Mouse (Mus musculus) heart, embryonic 10.5 days (tissue): ENCODE measurements around the gene Klk1b9. TPM values are rescaled to one million over a fixed set of nuclear protein-coding genes. Genes with fewer than 3 reads are reported as not detected.
"Not testable (repeated sequence)": the region's sequence is repeated elsewhere in the genome, so short reads cannot be mapped to it uniquely, and the experiment has no call there.

Experiments used
- DNase-seq: peaks from one replicate; pipeline ENCODE4 v3.0.0-alpha.2; 2017; ENCODE audit warnings: low spot score
- H3K27ac ChIP-seq: fragments of 300-500 bp; sonication (generic); 2 replicates; pipeline ENCODE4 v1.5.1; 2016; ENCODE audit warnings: mild to moderate bottlenecking
- H3K27me3 ChIP-seq: fragments of 300-500 bp; sonication (generic); 2 replicates; pipeline ENCODE4 v1.6.1; 2016; ENCODE audit warnings: mild to moderate bottlenecking; ENCODE audit not compliant: poor library complexity, insufficient read depth, severe bottlenecking
- H3K36me3 ChIP-seq: fragments of 300-500 bp; sonication (generic); 2 replicates; pipeline ENCODE4 v1.6.1; 2016; ENCODE audit warnings: mild to moderate bottlenecking, moderate library complexity
- H3K4me1 ChIP-seq: fragments of 300-500 bp; sonication (generic); 2 replicates; pipeline ENCODE4 v1.6.1; 2016; ENCODE audit warnings: mild to moderate bottlenecking
- H3K4me3 ChIP-seq: fragments of 300-500 bp; sonication (generic); 2 replicates; pipeline ENCODE4 v1.5.1; 2016; ENCODE audit warnings: mild to moderate bottlenecking, moderate library complexity
- H3K9me3 ChIP-seq: fragments of 300-500 bp; sonication (generic); 2 replicates; pipeline ENCODE4 v1.6.1; 2016; ENCODE audit warnings: mild to moderate bottlenecking, moderate library complexity
- WGBS: fragments of 180-500 bp; shearing (Covaris S2); methylation state at CpG from one replicate; pipeline ENCODE4 v1.1.7; 2016; 5-methylcytosine and 5-hydroxymethylcytosine counted together
- polyA plus RNA-seq: library from polyadenylated mRNA; unstranded; fragments of >200 nt; fragmentation: Nextera tagmentation; extraction: Ambion mirVana; gene quantifications from 2 replicates; pipeline ENCODE4 v1.2.1, GENCODE M21; 2016

Gene Klk1b9
- polyA plus RNA-seq, 1 experiment from 2014 or later, result not detected

DNA sequence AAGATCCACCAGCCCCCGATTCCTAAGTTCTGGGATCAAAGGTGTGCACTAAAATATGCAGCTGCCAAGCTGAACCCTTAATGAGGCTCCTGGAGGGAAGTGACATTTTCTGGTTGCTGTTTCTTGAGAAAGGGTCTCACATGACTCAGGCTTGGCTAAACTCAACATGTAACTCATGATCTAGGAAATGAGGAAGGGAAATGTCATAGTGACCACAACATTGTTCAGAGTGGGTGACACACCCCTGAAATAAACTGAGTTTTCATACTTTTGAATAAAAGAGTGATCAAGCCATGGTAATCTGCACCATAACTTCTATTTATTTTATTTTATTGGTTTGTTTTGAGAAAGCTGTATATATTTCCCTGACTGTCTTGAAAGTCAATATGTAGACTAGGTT, 19.0 kb downstream of the Klk1b9 start:
- DNase-seq, H3K4me1 ChIP-seq, H3K36me3 ChIP-seq, H3K27ac ChIP-seq, H3K27me3 ChIP-seq, H3K4me3 ChIP-seq, H3K9me3 ChIP-seq: not testable (repeated sequence)
- WGBS, result 67% methylated on average over 1 of the region's 1 CpGs

DNA sequence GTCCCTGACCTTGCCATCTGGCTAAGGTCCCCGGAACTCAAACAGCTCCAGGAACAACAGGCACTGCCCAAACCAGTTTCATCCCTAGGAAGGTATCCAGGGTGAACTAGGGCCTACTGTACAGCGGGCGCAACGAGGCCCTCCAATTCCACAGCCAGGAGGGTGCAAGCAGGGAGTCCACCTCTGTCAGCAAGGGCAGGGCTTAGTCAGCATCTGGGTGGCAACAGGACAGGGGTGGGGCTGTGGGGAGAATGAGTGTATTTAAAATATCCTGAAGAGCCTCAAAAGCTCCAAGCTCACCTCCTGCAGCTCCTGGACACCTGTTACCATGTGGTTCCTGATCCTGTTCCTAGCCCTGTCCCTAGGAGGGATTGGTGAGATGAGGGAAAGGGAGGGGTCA, 19.7 kb downstream of the Klk1b9 start, which contains the start of gene Klk1b11:
Gene Klk1b11 (plus strand): TSS at position 301 of the 400 bp plus-strand sequence.
- WGBS, result 65% methylated on average over 4 of the region's 4 CpGs
- not testable (repeated sequence) for DNase-seq, H3K27ac ChIP-seq, H3K4me1 ChIP-seq, H3K27me3 ChIP-seq, H3K9me3 ChIP-seq, H3K36me3 ChIP-seq, H3K4me3 ChIP-seq

DNA sequence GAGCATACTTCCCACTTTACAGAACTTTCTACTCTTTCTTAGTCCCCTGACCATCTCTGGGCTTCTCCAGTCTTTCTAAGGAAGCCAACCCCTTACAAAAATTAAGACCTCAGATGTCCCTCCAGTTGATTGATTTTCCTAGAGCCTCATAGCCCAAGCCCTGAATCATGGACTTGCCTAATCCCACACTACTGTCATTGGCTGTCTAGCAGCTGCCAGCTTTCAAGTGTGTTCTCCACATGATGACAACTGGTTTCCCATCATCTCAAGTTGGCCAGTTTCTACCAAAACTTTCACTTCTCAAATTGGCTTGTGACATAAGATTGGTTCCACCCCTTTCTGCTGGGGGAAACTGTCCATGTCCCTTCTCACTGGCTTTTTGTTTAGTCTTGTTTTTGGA, 29.0 kb downstream of the Klk1b9 start:
- Histone ChIP-seq H3K27ac (no peak overlapping the region), H3K4me3 (no peak overlapping the region), H3K4me1 (no peaks in the 10 kb centered on the region), H3K36me3 (no peaks in the 10 kb centered on the region), H3K27me3 (no peaks in the 10 kb centered on the region), H3K9me3 (no peaks in the 10 kb centered on the region)
- DNase-seq, result no peak

DNA sequence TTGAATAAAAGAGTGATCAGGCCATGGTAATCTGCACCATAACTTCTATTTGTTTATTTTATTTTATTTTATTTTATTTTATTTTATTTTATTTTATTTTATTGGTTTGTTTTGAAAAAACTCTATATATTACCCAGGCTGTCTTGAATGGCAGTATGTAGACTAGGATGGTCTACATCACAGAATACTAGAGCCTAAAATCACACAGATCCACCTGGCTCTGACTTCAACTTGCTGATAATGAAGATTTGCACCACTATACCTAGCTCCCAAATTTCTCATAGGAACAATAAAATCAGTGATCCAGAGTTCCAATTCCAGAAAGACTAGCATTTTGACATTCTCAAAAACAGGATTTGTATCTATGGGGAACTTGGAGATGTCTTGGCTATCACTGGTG, 36.0 kb downstream of the Klk1b9 start, which contains the start of gene Klk1b26:
Gene Klk1b26 (plus strand): TSS at position 301 of the 400 bp plus-strand sequence.
- not testable (repeated sequence) for H3K36me3 ChIP-seq, H3K4me3 ChIP-seq, H3K27ac ChIP-seq, H3K9me3 ChIP-seq, H3K27me3 ChIP-seq, H3K4me1 ChIP-seq, DNase-seq

DNA sequence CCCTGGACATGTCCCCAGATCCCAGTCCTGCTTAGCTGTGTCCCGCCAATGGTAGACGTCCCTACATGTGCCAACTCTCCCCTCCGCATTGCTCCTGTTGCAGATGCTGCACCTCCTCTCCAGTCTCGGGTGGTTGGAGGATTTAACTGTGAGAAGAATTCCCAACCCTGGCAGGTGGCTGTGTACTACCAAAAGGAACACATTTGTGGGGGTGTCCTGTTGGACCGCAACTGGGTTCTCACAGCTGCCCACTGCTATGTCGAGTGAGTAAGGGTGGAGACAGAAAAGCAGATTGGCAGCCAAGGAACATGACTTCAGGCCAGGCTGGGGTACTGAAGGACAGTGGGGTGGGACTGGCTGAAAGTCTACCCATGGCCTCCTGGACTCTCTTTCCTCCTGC, 38.8 kb downstream of the Klk1b9 start:
- not testable (repeated sequence) for H3K4me1 ChIP-seq, H3K4me3 ChIP-seq, DNase-seq, H3K36me3 ChIP-seq, H3K27ac ChIP-seq, H3K9me3 ChIP-seq, H3K27me3 ChIP-seq
- 78% methylated on average over 6 of the region's 6 CpGs for WGBS

DNA sequence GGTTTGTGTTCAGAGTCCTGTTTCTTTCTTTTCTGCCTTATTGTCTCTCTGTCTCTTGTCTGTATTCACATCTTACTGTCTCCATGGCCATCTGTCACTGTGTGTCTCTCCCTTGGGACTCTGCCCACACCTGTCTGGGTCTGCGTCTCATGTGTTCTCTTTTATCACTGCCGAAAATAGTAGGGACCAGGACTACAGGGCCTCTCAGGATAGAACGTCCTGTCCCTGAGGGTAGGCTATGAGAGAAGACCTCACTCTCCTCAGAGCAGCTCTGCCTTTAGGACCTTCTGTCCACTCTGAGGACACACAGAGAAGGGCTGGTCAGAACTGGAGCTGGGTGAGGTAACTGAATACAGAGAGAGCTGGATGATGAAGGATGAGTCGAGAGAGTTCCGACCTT, 39.2 kb downstream of the Klk1b9 start:
- Histone ChIP-seq H3K27me3 (no peaks in the 10 kb centered on the region), H3K9me3 (no peaks in the 10 kb centered on the region), H3K27ac (no peak overlapping the region), H3K4me3 (no peak overlapping the region), H3K4me1 (no peaks in the 10 kb centered on the region), H3K36me3 (no peaks in the 10 kb centered on the region)
- DNase-seq, result no peak
- WGBS, result 78% methylated on average over 5 of the region's 5 CpGs

Other genes starting within 250 kb of the Klk1b9 start
- not detected in 2 replicates for gene Klk12, start 207.2 kb upstream of the Klk1b9 start, polyA plus RNA-seq
- gene Klk11, start 201.5 kb upstream of the Klk1b9 start, polyA plus RNA-seq, result not detected in 2 replicates
- gene Klk10, start 195.0 kb upstream of the Klk1b9 start, polyA plus RNA-seq, result 0.20 and 0.28 TPM in 2 replicates
- gene Klk9, start 184.2 kb upstream of the Klk1b9 start, polyA plus RNA-seq, result not detected in 2 replicates
- gene Klk8, start 178.5 kb upstream of the Klk1b9 start, polyA plus RNA-seq, result 25.2 and 28.5 TPM in 2 replicates
- not detected in 2 replicates for gene Klk7, start 164.8 kb upstream of the Klk1b9 start, polyA plus RNA-seq
- not detected in 2 replicates for gene Klk6, start 151.6 kb upstream of the Klk1b9 start, polyA plus RNA-seq
- gene Klk5, start 134.1 kb upstream of the Klk1b9 start, polyA plus RNA-seq, result 0.14 TPM in 1 of 2 replicates, not detected in the other
- 0.10 TPM in 1 of 2 replicates, not detected in the other for gene Klk4, start 94.9 kb upstream of the Klk1b9 start, polyA plus RNA-seq
- not detected in 2 replicates for gene Klk15, start 42.3 kb upstream of the Klk1b9 start, polyA plus RNA-seq
- not detected in 2 replicates for gene Klk1b8, start 25.4 kb upstream of the Klk1b9 start, polyA plus RNA-seq
- not detected in 2 replicates for gene Klk1b1, start 9.3 kb upstream of the Klk1b9 start, polyA plus RNA-seq
- gene Klk1b11, start 19.8 kb downstream of the Klk1b9 start, polyA plus RNA-seq, result not detected in 2 replicates
- not detected in 2 replicates for gene Klk1b26, start 36.1 kb downstream of the Klk1b9 start, polyA plus RNA-seq
- gene Klk1b27, start 76.2 kb downstream of the Klk1b9 start, polyA plus RNA-seq, result not detected in 2 replicates
- not detected in 2 replicates for gene Klk1b21, start 126.3 kb downstream of the Klk1b9 start, polyA plus RNA-seq
- not detected in 2 replicates for gene Klk1b22, start 136.6 kb downstream of the Klk1b9 start, polyA plus RNA-seq
- gene Klk1b16, start 160.7 kb downstream of the Klk1b9 start, polyA plus RNA-seq, result not detected in 2 replicates
- gene Klk1b24, start 212.2 kb downstream of the Klk1b9 start, polyA plus RNA-seq, result not detected in 2 replicates
- gene Klk1b3, start 222.1 kb downstream of the Klk1b9 start, polyA plus RNA-seq, result not detected in 2 replicates
- gene Klk1b4, start 231.4 kb downstream of the Klk1b9 start, polyA plus RNA-seq, result not detected in 2 replicates
- gene Klk1b5, start 239.9 kb downstream of the Klk1b9 start, polyA plus RNA-seq, result not detected in 2 replicates
- 0.30 TPM in 1 of 2 replicates, not detected in the other for gene Klk1, start 249.3 kb downstream of the Klk1b9 start, polyA plus RNA-seq